Mouse (Mus musculus) T-cell, adult 2 months (primary cell): Measurements from ENCODE around the gene Fsd1l.
"Not testable (repeated sequence)": the region's sequence is repeated elsewhere in the genome, so short reads cannot be mapped to it uniquely, and the experiment has no call there.

Experiments
- DNase-seq: peaks from one replicate; pipeline ENCODE4 v3.0.0; 2022; ENCODE audit warnings: low spot score

Fsd1l gene

GRCm38 (mm10) chr4:53630963-53631315 is 332 bp upstream of the Fsd1l start:
- DNase-seq: no peak

- no peak for DNase-seq
These were observed 709 bp downstream of the Fsd1l start for GRCm38 (mm10) chr4:53632011-53632349.

- no peak for DNase-seq
These were observed 4.1 kb downstream of the Fsd1l start for GRCm38 (mm10) chr4:53635336-53635735.

- no peak for DNase-seq
These were observed 6.1 kb downstream of the Fsd1l start for GRCm38 (mm10) chr4:53637269-53637909.

- DNase-seq: no peak
These were observed 7.4 kb downstream of the Fsd1l start for GRCm38 (mm10) chr4:53638549-53639123.

GRCm38 (mm10) chr4:53658029-53658428 is 26.8 kb downstream of the Fsd1l start:
- DNase-seq: no peak

GRCm38 (mm10) chr4:53660711-53661110 is 29.4 kb downstream of the Fsd1l start:
- DNase-seq: no peak

GRCm38 (mm10) chr4:53682092-53682491 is 50.8 kb downstream of the Fsd1l start:
- DNase-seq: no peak

GRCm38 (mm10) chr4:53688965-53689364 is 57.7 kb downstream of the Fsd1l start:
- DNase-seq: no peak

- DNase-seq: no peak
These were observed 60.1 kb downstream of the Fsd1l start for GRCm38 (mm10) chr4:53691418-53691817.

GRCm38 (mm10) chr4:53709166-53709565 is 77.9 kb downstream of the Fsd1l start:
- DNase-seq: not testable (repeated sequence)

GRCm38 (mm10) chr4:53710021-53710420 is 78.8 kb downstream of the Fsd1l start:
- no peak for DNase-seq

GRCm38 (mm10) chr4:53710555-53711328 is 79.5 kb downstream of the Fsd1l start:
- no peak for DNase-seq

- DNase-seq: no peak
These were observed 82.4 kb downstream of the Fsd1l start, which contains the start of gene Fktn for GRCm38 (mm10) chr4:53713704-53714050. Fktn (plus strand) TSS chr4:53713998.

- DNase-seq: peak; percentile 74
These were observed 83.0 kb downstream of the Fsd1l start for GRCm38 (mm10) chr4:53714051-53714814.

- DNase-seq: peak; percentile 10
These were observed 84.7 kb downstream of the Fsd1l start for GRCm38 (mm10) chr4:53715977-53716376.

GRCm38 (mm10) chr4:53717546-53717945 is 86.3 kb downstream of the Fsd1l start:
- no peak for DNase-seq

- DNase-seq: no peak
These were observed 87.0 kb downstream of the Fsd1l start for GRCm38 (mm10) chr4:53718261-53718660.

GRCm38 (mm10) chr4:53722506-53722905 is 91.2 kb downstream of the Fsd1l start:
- no peak for DNase-seq

- DNase-seq: not testable (repeated sequence)
These were observed 94.8 kb downstream of the Fsd1l start for GRCm38 (mm10) chr4:53726100-53726499.

GRCm38 (mm10) chr4:53728121-53728520 is 96.8 kb downstream of the Fsd1l start:
- no peak for DNase-seq

- DNase-seq: peak; percentile 22
These were observed 107.8 kb downstream of the Fsd1l start for GRCm38 (mm10) chr4:53738956-53739616.
